Mouse (Mus musculus) megakaryocyte-erythroid progenitor cell, adult 5-6 weeks (primary cell): ENCODE results near the gene Map4. TPM values are rescaled to one million over a fixed set of nuclear protein-coding genes. Genes with fewer than 3 reads are reported as not detected.
A peak's percentile ranks its signal among the peaks of the same experiment; 100 is the strongest.
"Not testable (repeated sequence)": the region's sequence is repeated elsewhere in the genome, so short reads cannot be mapped to it uniquely, and the experiment has no call there.

ENCODE experiments used
- ATAC-seq: replicated peaks from 2 replicates; pipeline ENCODE4 v1.8.0; 2016; ENCODE audit warnings: mild to moderate bottlenecking, inconsistent platforms; ENCODE audit not compliant: severe bottlenecking, poor library complexity, low FRiP score, low TSS enrichment
- total RNA-seq, 2 experiments: library from RNA; stranded (forward) in 1 of 2; stranded (reverse) in 1 of 2; fragments of 200-1000, 215-1000 nt in 1 of 2; fragments of >200 nt in 1 of 2; fragmentation: Nextera tagmentation in 1 of 2; gene quantifications; 2 replicates each; pipeline ENCODE4 v1.2.3; 2014 to 2017

Map4 gene
- total RNA-seq, 2 experiments from 2014 or later, result 7.8 to 14.3 TPM

DNA sequence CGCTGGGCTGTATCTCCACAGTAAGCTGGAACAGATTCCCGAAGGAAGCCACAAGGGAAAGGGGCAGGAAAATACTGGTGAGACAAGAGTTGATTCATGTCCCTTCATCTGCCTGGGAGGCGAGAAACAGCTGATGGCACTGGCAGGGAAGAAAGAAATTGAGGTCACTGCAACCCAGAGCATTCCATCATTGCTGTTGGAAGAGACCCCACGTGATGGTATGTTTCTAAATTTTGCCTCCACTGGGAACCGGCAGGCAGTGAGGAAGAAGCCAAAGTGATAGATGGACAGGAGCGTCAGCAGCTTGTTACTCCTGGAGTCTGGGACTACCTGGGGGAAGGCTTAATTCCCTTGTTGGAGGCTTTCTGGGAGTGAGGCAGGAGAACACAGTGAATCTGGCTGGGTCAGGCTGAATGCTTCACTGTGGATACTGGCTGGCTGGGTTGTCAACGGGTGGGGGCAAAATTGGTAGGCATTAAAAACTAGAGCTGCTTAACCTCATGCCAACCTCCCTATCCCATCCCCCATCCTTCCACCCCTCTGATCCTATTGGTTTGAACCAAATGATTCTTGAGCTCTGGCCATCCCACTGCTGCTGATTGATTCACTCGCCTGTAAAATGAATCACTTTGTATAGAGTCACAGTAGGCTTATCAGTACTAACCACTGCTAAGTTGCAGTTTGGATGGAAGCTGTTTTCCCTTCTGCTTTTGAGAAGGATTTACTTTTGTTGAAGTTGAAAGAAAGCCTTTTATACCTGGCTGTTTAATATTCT lies 122.2 kb downstream of the Map4 start:
- no peak for ATAC-seq

DNA sequence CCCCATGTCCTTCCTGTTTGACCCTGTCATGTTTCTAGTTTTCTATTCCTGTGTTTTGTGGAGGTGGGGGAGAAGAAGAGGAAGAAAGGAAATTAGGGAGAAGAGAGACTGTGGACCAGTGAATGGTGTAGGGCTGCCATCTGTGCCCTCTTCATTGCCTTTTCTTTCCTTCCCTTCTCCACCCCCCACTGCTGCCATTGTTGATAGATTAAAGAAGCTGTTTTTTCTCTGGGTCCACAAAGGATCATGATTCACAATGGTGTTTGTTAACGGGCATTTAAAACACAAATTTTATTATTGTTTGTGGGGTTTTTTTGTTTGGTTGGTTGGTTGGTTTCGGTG lies 122.8 kb downstream of the Map4 start:
- ATAC-seq, result no peak

DNA sequence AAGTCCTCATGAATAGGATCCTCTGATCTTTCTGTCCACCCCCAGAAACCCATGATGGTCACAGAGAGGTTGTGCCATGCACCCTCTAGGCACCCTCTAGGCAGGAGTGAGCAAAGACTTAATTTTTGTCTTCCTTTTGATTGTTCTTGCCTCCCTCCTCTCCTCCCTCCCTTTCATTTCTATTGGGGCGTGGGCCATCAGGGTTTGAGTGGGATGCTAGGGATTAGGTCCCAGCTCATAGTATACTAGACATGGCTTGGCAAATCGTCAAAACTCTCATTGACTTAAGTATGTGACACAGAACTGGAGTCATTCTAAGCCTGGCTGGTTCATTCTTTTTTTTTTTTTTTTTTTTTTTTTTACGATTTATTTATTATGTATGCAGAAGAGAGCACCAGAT lies 123.5 kb downstream of the Map4 start:
- no peak for ATAC-seq

DNA sequence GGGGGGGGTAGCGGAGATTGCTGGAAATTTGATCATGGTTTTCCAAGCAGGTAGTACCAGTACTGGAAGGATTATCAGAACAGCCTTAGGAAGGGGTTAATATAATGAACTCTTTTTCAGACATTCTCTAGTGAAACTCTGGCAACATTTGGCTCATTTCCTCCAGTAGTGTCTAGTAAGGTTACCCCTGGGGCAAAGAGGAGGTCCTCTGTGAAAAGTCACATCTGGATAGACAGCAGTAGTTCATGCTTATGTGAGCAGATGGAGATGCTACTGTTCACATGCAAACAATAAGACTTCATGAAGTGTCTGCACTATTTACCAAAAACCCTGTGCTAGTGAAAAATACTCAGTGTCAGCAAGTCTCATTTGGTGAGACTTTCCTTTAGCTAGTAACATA lies 125.9 kb downstream of the Map4 start:
- ATAC-seq, result no peak

DNA sequence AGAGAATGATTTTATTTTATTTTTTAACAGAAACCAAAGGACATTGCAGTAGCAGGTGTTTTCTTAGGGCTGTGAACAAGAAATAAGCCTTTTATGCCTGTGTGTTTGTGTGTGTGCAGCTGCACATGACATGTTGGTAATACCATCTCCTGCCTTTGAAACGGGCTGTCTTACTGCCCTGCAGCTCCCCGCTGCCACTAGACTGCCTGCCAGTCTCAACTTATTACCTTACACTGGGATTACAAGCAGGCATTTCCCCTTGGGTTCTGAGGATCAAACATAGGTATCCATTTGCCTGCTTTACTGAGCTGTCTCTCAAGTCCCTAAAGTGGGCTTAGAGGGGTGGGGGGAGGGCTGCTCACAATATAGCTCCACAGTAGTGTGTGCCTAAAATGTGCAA lies 129.5 kb downstream of the Map4 start:
- no peak for ATAC-seq

DNA sequence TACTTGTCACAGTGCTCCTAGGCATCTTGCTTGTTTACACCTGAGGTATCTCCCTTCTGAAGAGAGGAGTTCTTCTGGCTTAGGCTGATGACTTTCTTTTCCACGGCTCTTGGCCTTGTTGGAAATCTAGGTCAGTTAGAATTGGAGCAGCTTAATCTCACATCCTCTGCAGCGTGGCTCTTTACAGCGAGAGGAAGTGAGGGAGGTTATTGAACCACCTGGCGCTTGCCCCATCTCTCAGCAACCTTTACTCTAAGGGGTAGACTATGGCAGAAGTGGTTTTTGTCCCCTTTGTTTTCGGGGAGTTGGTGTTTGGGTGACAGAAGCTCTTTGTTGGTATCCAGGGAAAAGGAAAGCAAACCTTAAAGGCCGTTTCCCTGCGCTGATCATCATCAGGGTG lies 131.1 kb downstream of the Map4 start:
- no peak for ATAC-seq

DNA sequence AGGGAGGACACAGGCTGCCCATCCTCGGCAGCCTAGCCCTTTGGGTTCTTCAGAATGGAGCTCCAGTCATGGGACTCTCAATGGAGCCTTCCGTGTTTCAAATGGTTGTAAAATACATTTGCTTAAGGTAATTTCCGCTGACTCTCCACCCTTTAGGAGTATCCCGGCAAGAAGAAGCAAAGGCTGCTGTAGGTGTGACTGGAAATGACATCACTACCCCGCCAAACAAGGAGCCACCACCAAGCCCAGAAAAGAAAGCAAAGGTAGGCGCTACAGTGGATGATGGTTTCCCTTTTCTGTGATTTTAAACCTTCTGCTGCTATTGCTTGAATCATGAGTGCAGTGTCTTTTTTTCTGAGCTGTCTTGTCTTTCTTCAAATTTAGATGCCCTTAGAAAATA lies 131.6 kb downstream of the Map4 start:
- ATAC-seq, result no peak

DNA sequence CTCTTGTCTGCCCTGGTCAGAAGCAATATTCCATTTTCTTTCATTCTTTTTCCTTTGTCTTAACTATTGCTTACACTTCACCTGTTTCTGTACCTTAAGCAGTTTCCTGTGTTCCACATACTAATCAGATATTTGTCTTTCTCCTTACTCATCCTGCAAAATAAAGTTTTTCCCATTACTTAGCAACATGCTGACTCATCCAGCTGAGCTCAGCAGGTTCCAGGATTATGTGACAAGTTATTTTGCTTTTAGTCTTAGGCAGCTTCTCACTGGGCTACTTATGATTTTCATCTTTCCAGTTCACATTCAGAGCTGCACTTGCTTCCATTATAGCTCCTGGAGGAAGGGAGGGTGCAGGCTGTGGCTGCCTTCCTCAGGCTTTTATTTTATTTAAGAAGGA lies 133.4 kb downstream of the Map4 start:
- ATAC-seq, result no peak

DNA sequence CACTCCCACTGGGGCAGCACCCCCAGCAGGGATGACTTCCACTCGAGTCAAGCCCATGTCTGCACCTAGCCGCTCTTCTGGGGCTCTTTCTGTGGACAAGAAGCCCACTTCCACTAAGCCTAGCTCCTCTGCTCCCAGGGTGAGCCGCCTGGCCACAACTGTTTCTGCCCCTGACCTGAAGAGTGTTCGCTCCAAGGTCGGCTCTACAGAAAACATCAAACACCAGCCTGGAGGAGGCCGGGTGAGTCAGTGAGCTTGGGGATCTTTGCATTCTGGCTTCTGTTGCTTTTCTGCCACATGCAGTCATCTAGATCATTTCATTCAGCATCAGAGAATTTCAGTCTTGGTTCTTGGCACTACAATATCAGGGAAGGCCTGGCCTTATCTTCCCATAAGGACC lies 137.5 kb downstream of the Map4 start:
- ATAC-seq, result no peak

DNA sequence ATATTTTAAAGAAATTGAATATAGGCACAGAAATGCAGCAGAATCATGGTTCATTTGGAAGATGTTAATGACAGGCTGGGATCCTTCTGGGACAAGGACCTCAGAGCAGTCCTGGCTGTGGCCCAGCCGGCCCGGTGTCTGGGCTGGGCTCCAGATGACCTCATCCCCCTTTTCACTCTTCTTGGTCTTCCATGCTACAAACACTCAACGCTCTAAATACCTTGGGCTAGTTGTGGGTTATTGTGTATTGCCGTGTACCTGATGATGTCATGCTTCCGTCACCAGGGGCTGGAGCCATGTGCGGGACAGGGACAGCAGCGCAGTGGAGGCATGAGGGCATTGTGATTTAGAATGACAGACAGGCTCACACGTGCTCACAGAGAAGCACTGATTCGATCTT lies 139.1 kb downstream of the Map4 start:
- no peak for ATAC-seq

DNA sequence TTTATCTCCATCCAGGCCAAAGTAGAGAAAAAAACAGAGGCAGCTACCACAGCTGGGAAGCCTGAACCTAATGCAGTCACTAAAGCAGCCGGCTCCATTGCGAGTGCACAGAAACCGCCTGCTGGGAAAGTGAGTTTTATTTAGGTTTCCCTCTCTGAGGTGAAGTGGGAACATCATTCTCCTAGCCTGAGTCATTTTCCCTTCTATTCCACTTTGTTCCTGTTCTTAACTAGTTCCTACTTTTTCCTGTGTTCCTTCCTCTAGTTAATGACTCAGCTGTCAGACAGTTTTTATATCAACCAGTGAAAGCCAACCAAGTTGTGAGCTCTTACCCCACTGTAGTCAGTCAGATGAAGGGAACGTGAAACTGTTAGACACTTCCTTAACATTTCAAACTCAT lies 139.8 kb downstream of the Map4 start:
- ATAC-seq, result no peak

DNA sequence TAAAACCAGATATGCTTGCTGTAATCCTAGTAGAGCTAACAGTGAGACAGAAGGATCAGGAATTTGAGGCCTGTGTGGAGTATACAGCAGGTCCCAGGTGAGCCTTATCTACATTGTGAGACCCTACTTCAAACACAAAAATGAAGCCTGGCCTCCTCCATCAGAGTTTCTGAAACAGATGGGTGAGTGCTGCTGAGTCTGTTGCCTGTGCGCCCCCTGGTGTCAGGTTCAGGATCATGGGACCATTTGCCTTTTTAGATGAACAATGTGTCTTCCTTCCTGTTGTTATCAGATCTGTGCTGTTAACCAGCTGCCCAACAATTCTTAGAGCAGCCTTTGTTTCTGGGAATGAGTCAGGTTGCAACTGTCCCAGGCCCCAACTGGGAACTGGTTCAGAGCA lies 140.6 kb downstream of the Map4 start:
- peak; percentile 86 for ATAC-seq

DNA sequence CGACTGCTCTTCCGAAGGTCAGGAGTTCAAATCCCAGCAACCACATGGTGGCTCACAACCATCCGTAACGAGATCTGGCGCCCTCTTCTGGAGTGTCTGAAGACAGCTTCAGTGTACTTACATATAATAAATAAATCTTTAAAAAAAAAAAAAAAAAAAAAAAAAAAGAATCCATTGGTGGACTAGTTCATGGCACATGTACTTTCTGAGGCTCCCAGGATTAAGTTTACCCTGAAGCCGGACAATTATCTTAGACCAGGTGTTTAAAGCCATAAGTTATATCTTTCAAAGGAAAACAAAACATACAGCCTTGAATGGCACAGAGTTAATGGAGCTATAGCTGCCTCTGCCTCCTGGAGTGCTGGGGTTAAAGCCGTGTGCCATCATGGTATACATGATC lies 145.2 kb downstream of the Map4 start:
- ATAC-seq, result not testable (repeated sequence)

DNA sequence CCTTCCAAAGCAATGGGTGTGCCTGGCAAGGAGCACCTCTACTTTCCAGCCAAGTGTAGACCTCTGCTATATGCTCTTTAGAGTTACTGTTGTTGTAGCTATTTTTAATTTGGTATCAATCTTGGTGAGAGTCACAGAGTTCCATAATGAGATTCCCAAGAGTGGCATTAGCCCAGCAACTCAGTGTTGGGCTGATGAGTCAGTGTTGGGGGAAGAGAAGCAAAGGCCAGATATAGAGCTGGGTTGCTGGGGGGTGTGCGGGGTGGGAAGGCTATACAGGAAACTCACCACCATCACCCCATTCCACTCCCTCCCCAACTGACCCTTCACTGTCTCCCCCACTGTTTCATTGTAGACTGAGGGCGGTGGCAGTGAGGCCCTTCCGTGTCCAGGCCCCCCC lies 149.8 kb downstream of the Map4 start:
- no peak for ATAC-seq

DNA sequence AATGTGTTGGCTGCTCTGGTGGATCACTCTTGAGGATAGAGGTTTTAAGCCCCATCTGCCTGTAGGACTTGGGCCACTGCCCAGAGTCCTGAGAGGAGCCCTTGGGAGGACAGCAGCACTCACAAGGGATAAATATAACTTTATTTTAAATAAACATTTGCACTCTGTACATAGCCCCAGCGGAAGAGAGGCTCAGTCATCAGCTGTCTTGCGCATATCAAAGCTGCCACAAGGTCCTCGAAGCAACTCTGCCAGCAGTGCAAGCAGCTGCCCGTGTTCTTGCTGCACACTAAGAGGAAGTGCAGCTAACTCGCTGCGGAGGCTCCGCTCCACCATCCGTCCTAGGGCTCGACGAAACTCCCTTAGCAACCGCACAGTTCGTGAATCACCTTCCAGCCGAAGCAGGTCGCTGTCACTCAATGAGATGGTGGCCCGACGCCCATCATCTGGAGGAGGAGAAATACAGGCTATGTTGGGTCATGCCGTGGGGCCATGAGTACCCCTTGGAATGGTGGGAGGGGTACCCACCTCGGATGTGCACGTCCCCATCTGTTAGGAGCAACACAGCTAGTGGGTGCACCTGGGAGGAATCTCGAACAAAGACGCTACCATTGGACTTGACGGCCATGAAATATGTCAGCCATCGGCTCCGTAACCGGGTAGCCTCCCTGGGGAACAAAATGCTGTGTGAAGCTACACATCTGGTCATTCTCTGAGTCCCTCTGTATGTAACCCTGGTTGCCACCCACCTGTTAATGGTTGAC lies 153.1 kb downstream of the Map4 start:
- ATAC-seq, result no peak

DNA sequence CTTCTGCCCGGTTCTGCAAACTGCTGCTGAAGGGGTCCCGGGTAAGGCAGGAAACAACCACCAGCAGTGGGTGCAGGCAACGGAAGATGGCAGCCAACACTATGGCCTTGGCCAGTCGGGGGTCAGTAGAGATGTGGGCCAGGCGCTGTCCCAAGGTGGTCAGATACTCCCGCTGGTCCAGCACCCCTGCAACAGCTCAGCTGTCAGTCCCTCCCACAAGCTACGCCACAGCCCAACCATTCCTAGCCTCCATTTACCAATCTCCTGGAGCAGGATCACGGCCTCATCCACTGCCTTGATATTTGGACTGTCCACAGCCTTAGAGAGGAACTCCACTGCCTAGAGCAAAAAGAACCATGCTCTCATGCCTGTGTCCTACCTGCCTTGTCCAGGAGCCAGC lies 154.4 kb downstream of the Map4 start:
- no peak for ATAC-seq

DNA sequence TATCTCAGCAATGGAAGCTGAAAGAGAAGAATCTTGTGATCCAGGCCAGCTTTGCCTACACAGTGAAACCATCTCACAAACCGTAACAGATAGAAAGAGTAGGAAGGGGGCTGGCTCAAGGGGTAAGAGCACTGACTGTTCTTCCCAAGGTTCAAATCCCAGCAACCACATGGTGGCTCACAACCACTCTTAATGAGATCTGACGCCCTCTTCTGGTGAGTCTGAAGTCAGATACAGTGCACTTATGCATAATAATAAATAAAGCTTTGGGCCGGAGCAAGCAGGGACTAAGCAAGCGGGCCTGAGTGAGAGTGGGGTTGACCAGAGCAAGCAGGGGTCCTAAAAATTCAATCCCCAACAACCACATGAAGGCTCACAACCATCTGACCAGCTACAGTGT lies 162.0 kb downstream of the Map4 start:
- no peak for ATAC-seq

DNA sequence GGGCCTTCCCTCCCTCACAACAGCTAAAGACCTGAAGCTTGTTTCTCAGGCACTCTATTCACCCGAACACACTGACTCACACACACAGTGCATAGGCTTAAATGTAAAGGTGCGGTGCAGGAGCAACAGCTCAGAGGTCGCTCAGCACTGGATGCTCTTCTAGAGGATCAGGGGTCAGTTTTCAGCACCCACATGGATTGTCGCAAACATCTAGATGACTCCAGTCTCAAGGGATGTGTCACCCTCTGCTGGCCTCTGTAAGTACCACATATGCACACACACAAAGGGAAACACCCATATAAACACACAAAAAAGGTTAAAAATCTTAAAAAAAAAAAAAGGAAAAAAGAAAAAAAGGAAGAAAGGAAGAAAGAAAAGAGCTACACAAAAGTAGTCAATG lies 163.5 kb downstream of the Map4 start:
- no peak for ATAC-seq

DNA sequence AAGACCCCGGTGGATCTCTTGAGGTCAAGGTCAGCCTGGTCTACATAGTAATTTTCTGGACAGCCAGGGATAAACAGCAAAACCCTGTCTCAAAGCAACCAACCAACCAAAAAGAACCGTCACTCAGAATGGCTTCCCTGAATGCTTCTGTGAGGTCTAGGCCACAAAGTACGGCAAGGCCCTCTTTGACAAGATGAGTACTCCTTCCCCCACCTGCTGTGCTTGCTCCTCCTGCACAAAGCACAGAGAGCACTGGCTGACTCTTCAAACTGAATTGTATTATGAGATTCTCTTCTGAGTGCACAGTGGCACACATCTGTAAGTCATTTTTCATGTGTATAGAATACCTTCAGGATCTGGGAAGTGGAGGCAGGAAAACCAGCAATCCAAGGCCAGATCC lies 166.5 kb downstream of the Map4 start:
- ATAC-seq, result no peak

DNA sequence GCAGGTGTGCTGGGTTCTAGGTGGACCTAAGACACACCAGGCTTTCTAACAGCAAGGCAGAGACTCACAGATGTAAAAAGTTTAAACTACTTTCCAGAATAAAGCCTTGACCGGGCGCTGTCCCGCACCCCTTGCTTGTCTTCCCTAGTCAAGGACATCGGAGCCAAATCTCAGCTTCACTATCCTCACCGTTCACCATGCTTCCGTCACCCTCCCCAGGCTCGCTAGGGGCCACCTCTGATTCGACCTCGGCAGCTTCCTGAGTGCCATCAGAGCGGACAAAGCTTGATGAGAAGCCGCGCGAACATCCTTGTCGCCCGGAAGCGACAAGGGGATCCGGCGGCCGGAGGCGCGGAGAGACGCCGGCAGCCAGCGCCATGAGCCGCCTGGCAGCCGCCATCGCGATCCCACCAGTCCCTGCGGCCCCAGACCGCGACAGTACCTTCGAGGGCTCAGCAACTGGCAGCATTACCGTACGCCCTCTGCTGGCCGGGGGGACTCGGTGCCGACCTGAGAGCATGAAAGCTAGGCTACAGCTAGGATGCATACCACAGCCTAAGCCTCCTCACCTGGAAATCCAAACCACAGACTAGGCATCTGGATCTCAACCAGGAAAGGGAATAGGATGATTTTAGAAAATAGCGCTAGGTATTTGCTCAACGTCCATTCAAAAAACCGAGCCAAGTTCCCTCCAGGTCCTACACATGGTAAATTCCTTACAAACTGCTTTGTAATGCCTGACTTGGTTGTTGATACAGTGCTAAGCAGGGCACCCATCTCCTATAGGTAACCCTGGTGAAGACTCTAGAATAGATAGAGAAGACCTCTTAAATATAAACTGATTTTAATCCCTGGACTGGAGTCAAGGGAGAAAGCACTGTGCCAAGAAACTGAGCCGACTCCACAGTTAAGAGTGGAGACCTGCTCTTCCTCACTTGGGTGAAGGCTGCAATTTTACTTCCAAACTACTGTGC lies 169.7 kb downstream of the Map4 start:
- peak; percentile 98 for ATAC-seq
